12 mouse cellular contexts compared by ENCODE assay signal in genomic region chr19:10289609-10290150, GRCm38 (mm10). TPM values are rescaled to one million over a fixed set of nuclear protein-coding genes. Genes with fewer than 3 reads are reported as not detected.
A peak's percentile ranks its signal among the peaks of the same experiment; 100 is the strongest.
DNase-seq lines count a peak whose midpoint lies in the region; ATAC-seq and TF ChIP-seq lines count a peak whose summit lies in the region.
"Had no signal": no experiment of that assay in that cellular context is flagged by ENCODE, and none has a peak within 500 bp of the region (broad histone marks: within the 10 kb centered on the region; RNA-seq: fewer than 3 reads in every experiment).

No protein-coding gene starts in this region.

- no peak for TF ChIP-seq POLR2A in kidney, adult 2 months (IDR thresholded peaks at IDR 0.05; ENCODE audit: low read depth, low read length)

- DNase-seq in forebrain, embryonic 10.5 days (ENCODE audit: extremely low spot score, low spot score), result no peak
- DNase-seq in forebrain, postnatal 0 days, result no peak
- no peak for DNase-seq in kidney, adult 2 months
- DNase-seq in NIH3T3 (ENCODE audit: low read depth), result peak; percentile 64
- no peak for DNase-seq in liver, embryonic 13.5 days
- no peak for DNase-seq in urinary bladder, adult 2 months (ENCODE audit: low spot score)
- DNase-seq in spleen, adult 18-20 months, result no peak

- no peaks in the 10 kb centered on the region for H3K27me3 ChIP-seq in forebrain, embryonic 10.5 days (ENCODE audit: poor library complexity, severe bottlenecking)
- H3K27me3 ChIP-seq in forebrain, postnatal 0 days (ENCODE audit: insufficient read depth, low read length), result no peaks in the 10 kb centered on the region
- no peaks in the 10 kb centered on the region for H3K27me3 ChIP-seq in kidney, embryonic 16.5 days (ENCODE audit: insufficient read depth, low read length)
- H3K27me3 ChIP-seq in kidney, adult 2 months (replicated peaks; ENCODE audit: control insufficient read depth, insufficient read depth, low read length), result no peaks in the 10 kb centered on the region
- H3K27me3 ChIP-seq in liver, embryonic 13.5 days, result peaks cover 10% of the 10 kb centered on the region
- H3K27me3 ChIP-seq: midbrain, embryonic 12.5 days had no signal

- peaks cover 42% of the 10 kb centered on the region for H3K4me1 ChIP-seq in forebrain, embryonic 10.5 days
- H3K4me1 ChIP-seq in forebrain, postnatal 0 days (ENCODE audit: insufficient read depth), result peaks cover 12% of the 10 kb centered on the region; the same call in 1 of the 2 replicates
- H3K4me1 ChIP-seq in kidney, embryonic 16.5 days (ENCODE audit: insufficient read depth, low read length), result peaks cover 52% of the 10 kb centered on the region
- no peaks in the 10 kb centered on the region for H3K4me1 ChIP-seq in kidney, adult 2 months (ENCODE audit: control insufficient read depth, insufficient read depth, low read length)
- H3K4me1 ChIP-seq in liver, embryonic 13.5 days (replicated peaks), result peaks cover 42% of the 10 kb centered on the region

- no peak overlapping the region for H3K4me2 ChIP-seq in forebrain, postnatal 0 days (ENCODE audit: low read depth)
- H3K4me2 ChIP-seq in kidney, embryonic 16.5 days (replicated peaks; ENCODE audit: low read depth, low read length), result no peak overlapping the region
- H3K4me2 ChIP-seq in liver, embryonic 13.5 days, result no peak overlapping the region
- H3K4me2 ChIP-seq: limb, embryonic 12.5 days; midbrain, embryonic 12.5 days; neural tube, embryonic 13.5 days had no signal

- no peaks in the 10 kb centered on the region for H3K36me3 ChIP-seq in forebrain, embryonic 10.5 days (replicated peaks)
- H3K36me3 ChIP-seq in forebrain, postnatal 0 days (ENCODE audit: insufficient read depth), result no peaks in the 10 kb centered on the region
- H3K36me3 ChIP-seq in kidney, embryonic 16.5 days (ENCODE audit: insufficient read depth, low read length), result no peaks in the 10 kb centered on the region
- no peaks in the 10 kb centered on the region for H3K36me3 ChIP-seq in kidney, adult 2 months (ENCODE audit: control insufficient read depth, insufficient read depth, low read length)
- no peaks in the 10 kb centered on the region for H3K36me3 ChIP-seq in liver, embryonic 13.5 days
- H3K36me3 ChIP-seq: limb, embryonic 12.5 days; midbrain, embryonic 12.5 days; neural tube, embryonic 13.5 days had no signal

- no peak overlapping the region for H3K9ac ChIP-seq in forebrain, postnatal 0 days
- H3K9ac ChIP-seq in kidney, embryonic 16.5 days (replicated peaks; ENCODE audit: low read length), result no peak overlapping the region
- no peak overlapping the region for H3K9ac ChIP-seq in liver, embryonic 13.5 days
- H3K9ac ChIP-seq: limb, embryonic 12.5 days; midbrain, embryonic 12.5 days; neural tube, embryonic 13.5 days had no signal

- 74% methylated on average over 4 of the region's 4 CpGs for WGBS in forebrain, embryonic 10.5 days
- WGBS in forebrain, postnatal 0 days, result 89% methylated on average over 4 of the region's 4 CpGs
- 60% methylated on average over 4 of the region's 4 CpGs for WGBS in kidney, embryonic 16.5 days
- WGBS in kidney, adult 2 months, result 79% methylated on average over 4 of the region's 4 CpGs
- WGBS in liver, embryonic 13.5 days (ENCODE audit: insufficient replicate concordance), result 56% methylated on average over 4 of the region's 4 CpGs

- no peaks in the 10 kb centered on the region for H3K9me3 ChIP-seq in forebrain, embryonic 10.5 days
- H3K9me3 ChIP-seq in forebrain, postnatal 0 days (ENCODE audit: low read length), result no peaks in the 10 kb centered on the region
- H3K9me3 ChIP-seq in kidney, embryonic 16.5 days (ENCODE audit: low read length), result no peaks in the 10 kb centered on the region
- no peaks in the 10 kb centered on the region for H3K9me3 ChIP-seq in liver, embryonic 13.5 days (replicated peaks)
- H3K9me3 ChIP-seq: limb, embryonic 12.5 days; midbrain, embryonic 12.5 days; neural tube, embryonic 13.5 days had no signal

- peak overlapping the region; percentile 73 for H3K27ac ChIP-seq in forebrain, embryonic 10.5 days
- no peak overlapping the region for H3K27ac ChIP-seq in forebrain, postnatal 0 days (ENCODE audit: low read depth, low read length)
- 0 out of 2 replicates have a peak overlapping the region, but pooled peaks have one; percentile 22 for H3K27ac ChIP-seq in kidney, embryonic 16.5 days (ENCODE audit: low read length)
- no peak overlapping the region for H3K27ac ChIP-seq in kidney, adult 2 months (ENCODE audit: insufficient read depth, low read depth, low read length)
- peak overlapping the region; percentile 29; the same call in 1 of the 2 replicates for H3K27ac ChIP-seq in liver, embryonic 13.5 days
- H3K27ac ChIP-seq: limb, embryonic 12.5 days; midbrain, embryonic 12.5 days; neural tube, embryonic 13.5 days had no signal

- no peak; the same call in 1 of the 2 replicates for ATAC-seq in forebrain, postnatal 0 days
- ATAC-seq in kidney, embryonic 16.5 days (ENCODE audit: low FRiP score, low TSS enrichment), result no peak
- peak; percentile 27 for ATAC-seq in liver, embryonic 13.5 days (ENCODE audit: low read depth)

- no peak for TF ChIP-seq CTCF in forebrain, postnatal 0 days (IDR thresholded peaks at IDR 0.05; ENCODE audit: low read depth)
- no peak for TF ChIP-seq CTCF in kidney, adult 2 months (conservative IDR thresholded peaks at IDR 0.05; ENCODE audit: insufficient read depth, insufficient read length, low read depth, low read length)

- H3K4me3 ChIP-seq in forebrain, embryonic 10.5 days, result no peak overlapping the region
- H3K4me3 ChIP-seq in forebrain, postnatal 0 days (ENCODE audit: low read depth, low read length), result no peak overlapping the region
- H3K4me3 ChIP-seq in kidney, embryonic 16.5 days (ENCODE audit: low read length), result no peak overlapping the region
- H3K4me3 ChIP-seq in kidney, adult 2 months (ENCODE audit: insufficient read depth, low read depth, low read length), result no peak overlapping the region
- H3K4me3 ChIP-seq in liver, embryonic 13.5 days (replicated peaks), result no peak overlapping the region
- H3K4me3 ChIP-seq: limb, embryonic 12.5 days; midbrain, embryonic 12.5 days; neural tube, embryonic 13.5 days had no signal

RNA-seq across cellular contexts. Expression of gene Dagla, which starts 15.0 kb away (rescaled TPM):
- 1.7 and 1.9 TPM in 2 replicates for polyA plus RNA-seq in forebrain, embryonic 10.5 days (2016; fragmentation: Nextera tagmentation; extraction: Ambion mirVana)
- total RNA-seq in forebrain, postnatal 0 days (2014; rRNA removed), result 17.4 and 21.8 TPM in 2 replicates
- polyA plus RNA-seq in forebrain, postnatal 0 days (2015; fragmentation: Nextera tagmentation; extraction: Ambion mirVana), result 8.2 and 11.2 TPM in 2 replicates
- 3.2 and 4.2 TPM in 2 replicates for polyA plus RNA-seq in kidney, embryonic 16.5 days (2015; fragmentation: Nextera tagmentation; extraction: Ambion mirVana)
- 7.0 and 8.2 TPM in 2 replicates for polyA plus RNA-seq in kidney, adult 2 months (2012; rRNA removed)
- 0.20 and 0.32 TPM in 2 replicates for polyA plus RNA-seq in liver, embryonic 13.5 days (2015; fragmentation: Nextera tagmentation; extraction: Ambion mirVana)
- polyA plus RNA-seq in urinary bladder, adult 2 months (2012; rRNA removed), result 5.5 and 6.4 TPM in 2 replicates
- total RNA-seq: MEL had no signal

RNA-seq across cellular contexts. Expression of gene Myrf, which starts 49.1 kb away (rescaled TPM):
- polyA plus RNA-seq in forebrain, embryonic 10.5 days (2016; fragmentation: Nextera tagmentation; extraction: Ambion mirVana), result 2.1 and 2.9 TPM in 2 replicates
- total RNA-seq in forebrain, postnatal 0 days (2014; rRNA removed), result 0.54 and 0.81 TPM in 2 replicates
- 0.20 and 0.47 TPM in 2 replicates for polyA plus RNA-seq in forebrain, postnatal 0 days (2015; fragmentation: Nextera tagmentation; extraction: Ambion mirVana)
- 3.9 and 4.2 TPM in 2 replicates for polyA plus RNA-seq in kidney, embryonic 16.5 days (2015; fragmentation: Nextera tagmentation; extraction: Ambion mirVana)
- polyA plus RNA-seq in kidney, adult 2 months (2012; rRNA removed), result 18.8 and 24.5 TPM in 2 replicates
- polyA plus RNA-seq in liver, embryonic 13.5 days (2015; fragmentation: Nextera tagmentation; extraction: Ambion mirVana), result 3.2 and 3.4 TPM in 2 replicates
- polyA plus RNA-seq in urinary bladder, adult 2 months (2012; rRNA removed), result 3.8 and 4.3 TPM in 2 replicates

Comparison
In these comparisons a context has a peak if more than half of its experiments do, and no peak if none do; other contexts are left out.
1. H3K27ac ChIP-seq: peak in forebrain, embryonic 10.5 days (single experiment), kidney, embryonic 16.5 days (single experiment) and liver, embryonic 13.5 days (single experiment); none in forebrain, postnatal 0 days (single experiment) and kidney, adult 2 months (single experiment).